Mouse (Mus musculus) ES-Bruce4 (cell line): ENCODE data around the gene Ank3.

ENCODE experiments used
- CTCF ChIP-seq: IDR thresholded peaks from one replicate; pipeline ENCODE4 v1.8.1; 2011; ENCODE audit warnings: low read depth, low read length
- POLR2A ChIP-seq: IDR thresholded peaks from one replicate; pipeline ENCODE4 v1.8.1; 2011; ENCODE audit warnings: low read length; ENCODE audit not compliant: insufficient read depth

- TF ChIP-seq CTCF (no peak), POLR2A (no peak)
Observed at GRCm38 (mm10) chr10:69742528-69742927, 344.0 kb downstream of the Ank3 start.
